Mouse (Mus musculus) heart, postnatal 10 days (tissue): ENCODE data around the gene Slc25a15. TPM values are rescaled to one million over a fixed set of nuclear protein-coding genes. Genes with fewer than 3 reads are reported as not detected.

ENCODE experiments used
- DNase-seq, 2 experiments: peaks; one replicate each; pipeline ENCODE4 v3.0.0; 2021
- intact Hi-C: fragments of 180-260 bp; cut with DNase I; formaldehyde crosslinking; loops from one replicate; pipeline ENCODE4 v1.15.1; 2025
- total RNA-seq, 2 experiments: library from RNA; stranded (reverse); gene quantifications; 2 replicates each; pipeline ENCODE4 v1.2.3; 2021

The Slc25a15 gene
- total RNA-seq, 2 experiments from 2014 or later, result 12.8 to 13.7 TPM

- DNase-seq, result no peak
- intact Hi-C loops, result no loop called here
Measured at GRCm38 (mm10) chr8:22335426-22335825, 63.0 kb downstream of the Slc25a15 start.

Other genes starting within 250 kb of the Slc25a15 start
- 1 to 10 TPM; 1.9 to 2.1 TPM for gene Nek3, start 232.2 kb downstream of the Slc25a15 start, total RNA-seq
- gene Ckap2, start 212.8 kb downstream of the Slc25a15 start, total RNA-seq, result 10 to 100 TPM; 12.7 to 13.0 TPM
- gene Vps36, start 205.8 kb downstream of the Slc25a15 start, total RNA-seq, result 10 to 100 TPM; 28.5 to 31.3 TPM
- gene Thsd1, start 171.3 kb downstream of the Slc25a15 start, total RNA-seq, result 10 to 100 TPM; 13.5 to 14.9 TPM
- not detected for gene Tpte, start 115.2 kb downstream of the Slc25a15 start, total RNA-seq
- 10 to 100 TPM; 53.9 to 54.4 TPM for gene Mrps31, start 12.8 kb upstream of the Slc25a15 start, total RNA-seq